11 mouse cellular contexts compared by ENCODE assay signal in genomic region chr1:72065090-72065489, GRCm38 (mm10).
DNase-seq lines count a peak whose midpoint lies in the region; ATAC-seq lines count a peak whose summit lies in the region.
"Had no signal": no experiment of that assay in that cellular context is flagged by ENCODE, and none has a peak within 500 bp of the region (broad histone marks: within the 10 kb centered on the region; RNA-seq: fewer than 3 reads in every experiment).

No protein-coding gene starts in this region.

- no peak overlapping the region for H3K9ac ChIP-seq in heart, embryonic 15.5 days
- H3K9ac ChIP-seq in neural tube, embryonic 13.5 days = peak overlapping the region; percentile 12; the same call in 1 of the 2 replicates
- H3K9ac ChIP-seq in hindbrain, embryonic 16.5 days (ENCODE audit: low read depth, low read length) = no peak overlapping the region
- H3K9ac ChIP-seq: liver, embryonic 12.5 days had no signal

- no peaks in the 10 kb centered on the region for H3K9me3 ChIP-seq in heart, embryonic 15.5 days (replicated peaks)
- H3K9me3 ChIP-seq in neural tube, embryonic 13.5 days = no peaks in the 10 kb centered on the region
- no peaks in the 10 kb centered on the region for H3K9me3 ChIP-seq in hindbrain, embryonic 16.5 days (ENCODE audit: control insufficient read depth, low read length)
- H3K9me3 ChIP-seq: liver, embryonic 12.5 days had no signal

- intact Hi-C loops in heart, postnatal 36 days (cut with DNase I) = no loop called here

- ATAC-seq in heart, embryonic 15.5 days (replicated peaks; ENCODE audit: insufficient number of reproducible peaks, insufficient read depth, low FRiP score, low read depth) = no peak
- ATAC-seq in neural tube, embryonic 13.5 days (ENCODE audit: low read depth) = no peak
- no peak for ATAC-seq in hindbrain, embryonic 16.5 days
- ATAC-seq in monocyte, adult 5-6 weeks (replicated peaks; ENCODE audit: insufficient number of reproducible peaks, low FRiP score, low TSS enrichment, poor library complexity, severe bottlenecking) = no peak
- ATAC-seq: liver, embryonic 12.5 days had no signal

- H3K4me3 ChIP-seq in heart, embryonic 15.5 days = no peak overlapping the region
- H3K4me3 ChIP-seq in neural tube, embryonic 13.5 days = no peak overlapping the region
- H3K4me3 ChIP-seq in hindbrain, embryonic 16.5 days (ENCODE audit: low read length) = no peak overlapping the region
- H3K4me3 ChIP-seq: liver, embryonic 12.5 days; myocyte had no signal

- WGBS in heart, embryonic 15.5 days = 24% methylated on average over 13 of the region's 13 CpGs
- WGBS in neural tube, embryonic 13.5 days = 64% methylated on average over 13 of the region's 13 CpGs
- WGBS in hindbrain, embryonic 16.5 days = 39% methylated on average over 13 of the region's 13 CpGs

- H3K27ac ChIP-seq in heart, embryonic 15.5 days = no peak overlapping the region
- no peak overlapping the region for H3K27ac ChIP-seq in neural tube, embryonic 13.5 days (replicated peaks)
- H3K27ac ChIP-seq in hindbrain, embryonic 16.5 days (ENCODE audit: low read depth, low read length) = no peak overlapping the region
- H3K27ac ChIP-seq: liver, embryonic 12.5 days had no signal

- peaks cover 8% of the 10 kb centered on the region for H3K4me1 ChIP-seq in heart, embryonic 15.5 days (replicated peaks)
- H3K4me1 ChIP-seq in neural tube, embryonic 13.5 days (replicated peaks) = peaks cover 25% of the 10 kb centered on the region
- H3K4me1 ChIP-seq in hindbrain, embryonic 16.5 days (ENCODE audit: control insufficient read depth, insufficient read depth, low read depth, low read length) = 0 out of 2 replicates have a peak, but pooled peaks cover 2% of the 10 kb centered on the region

- DNase-seq in heart, postnatal 36 days = no peak
- DNase-seq in neural tube, embryonic 10.5 days (ENCODE audit: extremely low spot score, low spot score) = no peak
- peak; percentile 20 for DNase-seq in retina, postnatal 7 days (ENCODE audit: low read depth, low spot score)
- DNase-seq: kidney, adult 2 months; thymus, postnatal 14 days had no signal

- H3K36me3 ChIP-seq in heart, embryonic 15.5 days = no peaks in the 10 kb centered on the region
- H3K36me3 ChIP-seq in neural tube, embryonic 13.5 days = no peaks in the 10 kb centered on the region
- no peaks in the 10 kb centered on the region for H3K36me3 ChIP-seq in hindbrain, embryonic 16.5 days (ENCODE audit: control insufficient read depth, insufficient read depth, low read length)
- H3K36me3 ChIP-seq: liver, embryonic 12.5 days had no signal

- no peaks in the 10 kb centered on the region for H3K27me3 ChIP-seq in heart, embryonic 15.5 days
- no peaks in the 10 kb centered on the region for H3K27me3 ChIP-seq in neural tube, embryonic 13.5 days
- no peaks in the 10 kb centered on the region for H3K27me3 ChIP-seq in hindbrain, embryonic 16.5 days (replicated peaks; ENCODE audit: control insufficient read depth, insufficient read depth, low read length)
- H3K27me3 ChIP-seq: liver, embryonic 12.5 days had no signal

- H3K4me2 ChIP-seq in heart, embryonic 15.5 days = peak overlapping the region; percentile 38
- H3K4me2 ChIP-seq in neural tube, embryonic 13.5 days = 0 out of 2 replicates have a peak overlapping the region, but pooled peaks have one; percentile 4
- peak overlapping the region; percentile 38; the same call in 1 of the 2 replicates for H3K4me2 ChIP-seq in hindbrain, embryonic 16.5 days (ENCODE audit: low read length)
- H3K4me2 ChIP-seq: liver, embryonic 12.5 days had no signal
